Mouse (Mus musculus): ENCODE data around the gene Cdh20.

- TF ChIP-seq CTCF (conservative IDR thresholded peaks at IDR 0.05; ENCODE audit: insufficient read depth, insufficient read length, low read depth, low read length): no peak
- TF ChIP-seq POLR2A (IDR thresholded peaks at IDR 0.05; ENCODE audit: low read depth, low read length): no peak
Measured at GRCm38 (mm10) chr1:104961670-104962069, 193.3 kb downstream of the Cdh20 start.

All from kidney, adult 2 months (tissue).